Mouse (Mus musculus) fat pad, adult 2 months (tissue): ENCODE measurements around the gene Commd2.

Experiments
- DNase-seq: peaks from one replicate; pipeline ENCODE4 v3.0.0-alpha.2; 2011; ENCODE audit warnings: low read depth, low spot score; ENCODE audit errors: extremely low read depth

Commd2 gene

DNA sequence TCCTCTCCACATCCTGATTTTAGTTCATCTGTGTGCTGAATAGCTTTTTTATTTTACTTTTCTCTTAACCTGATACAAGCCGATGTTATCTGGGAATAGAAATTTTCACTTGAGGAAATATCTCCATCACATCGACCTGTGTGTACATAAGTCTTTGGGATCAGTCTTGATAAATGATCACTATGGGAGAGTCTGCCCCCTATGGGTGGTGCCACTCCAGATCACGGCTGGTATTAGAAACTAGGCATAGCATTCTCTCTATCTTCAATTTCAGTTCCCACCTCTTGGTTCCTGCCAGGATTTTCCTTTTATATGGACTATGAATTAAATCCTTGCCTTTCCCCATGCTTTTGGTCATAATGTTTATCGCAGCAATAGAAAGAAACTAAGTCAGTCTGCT, 31.8 kb downstream of the Commd2 start:
- DNase-seq = no peak

DNA sequence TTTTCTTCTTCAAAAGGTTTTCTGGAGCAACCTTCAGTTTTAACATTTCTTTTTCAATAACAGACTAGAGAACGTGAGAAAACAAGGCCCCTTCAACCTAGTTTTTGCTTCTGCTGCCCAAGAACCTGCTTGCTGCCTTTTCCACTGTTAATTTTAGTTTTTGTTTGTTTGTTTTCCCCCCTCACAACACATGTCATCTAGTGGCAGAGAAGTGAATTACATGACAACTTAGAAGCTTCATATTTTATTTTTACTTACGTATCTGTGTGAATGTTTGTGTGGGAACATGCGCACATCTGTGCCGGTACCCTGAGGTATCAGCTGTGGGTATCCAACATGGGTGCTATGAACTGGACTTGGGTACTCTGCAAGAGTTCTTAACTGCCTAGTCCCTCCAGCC, 35.9 kb downstream of the Commd2 start:
- DNase-seq = no peak

DNA sequence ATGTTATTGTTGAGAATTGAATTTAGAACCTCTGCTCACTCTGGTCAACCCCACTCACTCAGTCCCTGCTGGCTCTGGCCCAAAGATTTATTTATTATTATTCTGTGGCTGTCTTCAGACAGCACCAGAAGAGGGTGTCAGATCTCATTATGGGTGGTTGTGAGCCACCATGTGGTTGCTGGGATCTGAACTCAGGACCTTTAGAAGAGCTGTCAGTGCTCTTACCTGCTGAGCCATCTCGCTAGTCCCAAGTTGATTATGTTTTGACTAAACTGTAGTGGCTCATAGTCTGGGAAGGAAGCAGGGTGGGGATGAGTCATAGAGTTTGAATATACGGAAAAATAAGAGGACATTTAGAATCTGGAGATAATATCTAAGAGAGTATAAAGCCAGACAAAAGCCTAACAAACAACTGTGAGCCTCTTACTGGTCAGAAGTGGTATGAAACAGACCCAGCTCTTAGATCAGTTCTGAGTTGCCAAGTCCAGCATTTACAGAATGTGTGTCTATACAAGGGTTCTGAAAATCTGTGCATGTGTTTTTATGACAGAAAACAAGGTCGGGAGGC, 39.0 kb downstream of the Commd2 start:
- no peak for DNase-seq

DNA sequence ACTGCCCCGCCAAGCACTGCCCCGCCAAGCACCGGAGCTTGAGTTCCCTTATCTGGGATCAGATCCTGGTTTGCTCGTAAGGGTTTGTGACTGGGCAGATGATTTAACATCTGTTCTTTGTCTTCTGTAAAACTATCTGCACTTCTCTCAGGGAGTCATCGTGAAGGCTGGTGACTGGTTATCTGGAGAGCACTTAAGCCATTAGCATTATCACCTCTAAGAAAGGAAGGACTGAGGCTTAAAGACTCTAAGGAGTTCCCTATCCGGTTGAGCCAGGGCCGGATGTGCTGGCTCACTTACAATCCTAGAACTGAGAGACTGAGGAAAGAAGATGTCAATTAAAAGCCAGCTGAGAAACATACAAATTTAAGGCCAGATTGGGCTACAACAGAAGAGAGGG, 39.7 kb downstream of the Commd2 start:
- no peak for DNase-seq

DNA sequence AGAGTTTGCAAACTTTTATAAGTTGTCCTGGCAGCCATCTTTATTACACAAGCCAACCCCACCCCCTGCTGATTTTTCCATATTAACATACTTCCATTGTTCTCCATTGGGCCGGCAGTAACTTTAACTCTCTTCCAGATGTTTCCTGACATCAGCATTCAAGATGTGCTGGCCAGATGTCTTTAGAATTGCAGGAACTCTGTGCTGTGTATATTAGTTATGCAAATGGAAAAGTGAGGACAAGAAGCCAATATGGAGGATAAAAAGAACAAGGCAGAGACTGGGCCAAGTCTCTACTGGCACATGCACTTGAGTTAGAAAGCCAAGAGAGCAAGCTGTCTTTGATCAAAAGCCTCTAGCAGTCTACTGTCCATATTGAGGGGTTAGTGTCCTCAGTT, 46.9 kb downstream of the Commd2 start:
- no peak for DNase-seq

DNA sequence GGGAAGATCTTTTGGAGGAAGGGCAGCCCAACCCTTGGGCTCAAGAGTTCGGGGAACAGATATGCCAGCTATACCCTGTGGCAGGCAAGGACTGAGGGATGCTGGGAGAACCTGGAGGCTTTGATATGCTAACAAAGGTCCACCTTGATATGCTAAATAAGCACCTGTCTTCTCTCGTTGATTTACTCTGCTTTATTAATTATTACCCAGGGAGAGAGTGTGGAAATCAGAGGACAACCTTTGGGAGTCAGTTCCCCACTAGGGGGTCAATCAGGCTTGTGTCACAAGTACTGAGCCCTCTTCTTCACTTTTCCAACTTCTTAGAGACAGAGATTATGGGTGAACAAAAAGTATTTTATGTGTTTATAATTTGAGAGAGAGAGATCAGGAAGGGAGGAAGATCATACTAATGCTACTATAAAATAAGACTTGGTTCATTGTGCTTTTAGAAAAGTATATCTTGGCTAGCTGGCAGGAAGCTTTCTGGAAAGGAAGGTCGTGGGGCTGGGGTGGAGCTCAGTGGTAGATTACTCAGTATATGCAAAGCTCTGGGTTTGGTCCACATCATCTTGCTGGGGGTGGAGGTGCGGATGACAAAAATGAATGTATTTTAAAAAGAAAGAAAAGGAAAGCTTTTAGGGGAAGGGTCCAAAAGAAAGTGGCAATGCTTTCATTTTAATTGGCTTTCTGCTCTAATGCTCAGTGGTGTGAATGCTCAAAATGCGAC, 47.5 kb downstream of the Commd2 start:
- no peak for DNase-seq

DNA sequence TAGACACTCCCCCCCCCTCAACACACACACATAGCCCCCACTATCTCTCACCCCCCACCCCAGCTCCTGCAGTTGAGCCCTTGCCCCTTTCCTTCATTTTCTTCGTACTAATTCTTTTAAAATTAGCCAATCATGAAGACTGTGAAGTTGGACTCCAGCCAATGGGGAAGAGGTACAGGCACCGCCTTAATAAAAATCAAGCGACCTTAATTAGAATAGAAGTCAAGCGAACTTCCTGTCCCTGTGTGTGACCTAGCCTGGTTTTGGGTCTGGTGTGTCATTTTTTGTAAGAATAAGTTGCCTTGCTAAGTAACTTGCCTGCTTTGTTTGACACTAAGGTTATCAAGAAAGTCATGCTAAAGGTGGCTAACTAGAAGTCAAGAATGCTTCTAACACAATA, 48.9 kb downstream of the Commd2 start:
- DNase-seq = no peak

DNA sequence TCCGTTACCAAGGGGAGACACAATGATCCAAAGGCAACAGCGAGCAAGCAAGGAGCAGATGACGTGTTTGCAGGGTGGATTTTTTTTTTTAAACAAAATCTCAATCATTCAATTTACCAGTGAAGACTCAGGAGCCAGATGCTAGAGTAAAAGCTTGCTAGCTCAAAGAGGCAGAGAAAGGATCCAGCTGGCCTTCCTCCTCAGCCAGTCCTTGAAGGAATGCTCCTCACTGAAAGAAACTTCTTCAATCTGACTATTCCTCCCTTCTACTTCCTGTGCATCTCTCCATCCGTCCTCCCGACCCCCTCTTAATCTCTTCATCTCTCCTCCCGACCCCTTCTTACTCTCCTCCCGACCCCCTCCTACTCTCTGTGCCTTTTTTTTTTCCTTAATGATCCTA, 54.9 kb downstream of the Commd2 start:
- DNase-seq = no peak

DNA sequence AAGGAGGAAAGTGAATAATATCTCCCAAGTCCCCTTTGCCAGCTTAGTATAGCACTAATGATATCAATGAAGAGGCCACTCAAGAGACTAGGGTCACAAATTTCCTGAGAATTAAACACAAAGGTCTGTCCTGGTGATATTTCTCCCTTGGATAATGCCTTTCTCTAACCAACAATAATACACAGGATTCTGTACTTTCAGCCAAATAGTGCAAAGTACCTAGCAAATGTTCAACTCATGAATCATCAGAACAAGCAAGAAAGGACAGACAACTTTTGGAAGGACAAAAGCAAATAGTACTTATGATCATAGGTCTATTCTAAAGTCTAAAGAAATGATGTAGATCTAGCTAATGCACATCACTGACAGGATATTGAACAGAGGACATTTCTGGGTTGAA, 56.0 kb downstream of the Commd2 start:
- no peak for DNase-seq
